Mouse (Mus musculus) embryonic facial prominence, embryonic 12.5 days (tissue): ENCODE measurements around the gene Pcnx2. TPM values are rescaled to one million over a fixed set of nuclear protein-coding genes. Genes with fewer than 3 reads are reported as not detected.
A peak's percentile ranks its signal among the peaks of the same experiment; 100 is the strongest.

Source experiments
- ATAC-seq: fragments of 200-750 bp; cut with Nextera tagmentation; 2 replicates; pipeline ENCODE4 v1.8.0; 2017; ENCODE audit not compliant: insufficient number of reproducible peaks, insufficient read depth, low FRiP score, low TSS enrichment
- H3K27ac ChIP-seq: fragments of 300-500 bp; sonication (generic); 2 replicates; pipeline ENCODE4 v1.5.1; 2016; ENCODE audit warnings: mild to moderate bottlenecking
- H3K27me3 ChIP-seq: fragments of 300-500 bp; sonication (generic); 2 replicates; pipeline ENCODE4 v1.6.1; 2016; ENCODE audit warnings: mild to moderate bottlenecking, moderate library complexity
- H3K36me3 ChIP-seq: fragments of 300-500 bp; sonication (generic); 2 replicates; pipeline ENCODE4 v1.6.1; 2016; ENCODE audit warnings: mild to moderate bottlenecking
- H3K4me1 ChIP-seq: fragments of 300-500 bp; sonication (generic); 2 replicates; pipeline ENCODE4 v1.6.1; 2016
- H3K4me2 ChIP-seq: fragments of 300-500 bp; sonication (generic); replicated peaks from 2 replicates; pipeline ENCODE4 v1.6.1; 2016; ENCODE audit warnings: mild to moderate bottlenecking, moderate library complexity
- H3K4me3 ChIP-seq: fragments of 300-500 bp; sonication (generic); 2 replicates; pipeline ENCODE4 v1.5.1; 2016; ENCODE audit warnings: mild to moderate bottlenecking
- H3K9ac ChIP-seq: fragments of 300-500 bp; sonication (generic); 2 replicates; pipeline ENCODE4 v1.6.1; 2016; ENCODE audit warnings: mild to moderate bottlenecking, moderate library complexity
- H3K9me3 ChIP-seq: fragments of 300-500 bp; sonication (generic); 2 replicates; pipeline ENCODE4 v1.6.1; 2016; ENCODE audit warnings: mild to moderate bottlenecking, moderate library complexity
- WGBS: fragments of 180-500 bp; shearing (Covaris S2); methylation state at CpG from one replicate; pipeline ENCODE4 v1.1.7; 2016; 5-methylcytosine and 5-hydroxymethylcytosine counted together
- polyA plus RNA-seq: library from polyadenylated mRNA; unstranded; fragments of >200 nt; fragmentation: Nextera tagmentation; extraction: Ambion mirVana; gene quantifications from 2 replicates; pipeline ENCODE4 v1.2.1, GENCODE M21; 2016

Gene Pcnx2
- polyA plus RNA-seq = 0.29 and 0.31 TPM in 2 replicates

GRCm38 (mm10) chr8:125897868-125898788 is at the start of gene Pcnx2:
Gene Pcnx2, minus strand, starts transcription at chr8:125898317.
- 7% methylated on average over 44 of the region's 44 CpGs for WGBS
- Histone ChIP-seq H3K4me1 (peaks cover 12% of the 10 kb centered on the region), H3K9ac (no peak within 1 kb of the TSS), H3K27me3 (peaks cover 34% of the 10 kb centered on the region), H3K9me3 (no peaks in the 10 kb centered on the region), H3K4me2 (peak within 1 kb of the TSS; percentile 45), H3K27ac (no peak within 1 kb of the TSS), H3K36me3 (no peaks in the 10 kb centered on the region), H3K4me3 (peak within 1 kb of the TSS; percentile 25)
- 0 out of 2 replicates have a peak, but pooled peaks have one; percentile 32 for ATAC-seq

- Histone ChIP-seq H3K36me3 (no peaks in the 10 kb centered on the region), H3K4me2 (no peak overlapping the region), H3K9ac (no peak overlapping the region), H3K27me3 (no peaks in the 10 kb centered on the region), H3K27ac (no peak overlapping the region), H3K4me1 (no peaks in the 10 kb centered on the region), H3K9me3 (no peaks in the 10 kb centered on the region), H3K4me3 (no peak overlapping the region)
- WGBS = 77% methylated on average over 4 of the region's 4 CpGs
- no peak for ATAC-seq
Observed at GRCm38 (mm10) chr8:125944511-125944910, 46.4 kb upstream of the Pcnx2 start.

GRCm38 (mm10) chr8:125935649-125936048 is 37.5 kb upstream of the Pcnx2 start:
- Histone ChIP-seq H3K27ac (no peak overlapping the region), H3K36me3 (no peaks in the 10 kb centered on the region), H3K9me3 (no peaks in the 10 kb centered on the region), H3K9ac (no peak overlapping the region), H3K4me1 (no peaks in the 10 kb centered on the region), H3K27me3 (no peaks in the 10 kb centered on the region), H3K4me2 (no peak overlapping the region), H3K4me3 (no peak overlapping the region)
- ATAC-seq = no peak
- 47% methylated on average over 9 of the region's 9 CpGs for WGBS

- no peak overlapping the region for H3K4me2 ChIP-seq
- H3K4me3 ChIP-seq = no peak overlapping the region
- no peak for ATAC-seq
- no peaks in the 10 kb centered on the region for H3K36me3 ChIP-seq
- no peaks in the 10 kb centered on the region for H3K9me3 ChIP-seq
- H3K4me1 ChIP-seq = no peaks in the 10 kb centered on the region
- H3K27ac ChIP-seq = no peak overlapping the region
- no peaks in the 10 kb centered on the region for H3K27me3 ChIP-seq
- H3K9ac ChIP-seq = no peak overlapping the region
- 92% methylated on average over 6 of the region's 6 CpGs for WGBS
Observed at GRCm38 (mm10) chr8:125931822-125932221, 33.7 kb upstream of the Pcnx2 start.

GRCm38 (mm10) chr8:125930276-125931046 is 32.3 kb upstream of the Pcnx2 start:
- H3K9me3 ChIP-seq = no peaks in the 10 kb centered on the region
- no peak overlapping the region for H3K27ac ChIP-seq
- ATAC-seq = no peak
- WGBS = 83% methylated on average over 11 of the region's 11 CpGs
- no peaks in the 10 kb centered on the region for H3K4me1 ChIP-seq
- no peak overlapping the region for H3K4me2 ChIP-seq
- no peak overlapping the region for H3K9ac ChIP-seq
- no peaks in the 10 kb centered on the region for H3K27me3 ChIP-seq
- H3K36me3 ChIP-seq = no peaks in the 10 kb centered on the region
- H3K4me3 ChIP-seq = no peak overlapping the region

GRCm38 (mm10) chr8:125926636-125927035 is 28.5 kb upstream of the Pcnx2 start:
- Histone ChIP-seq H3K4me2 (no peak overlapping the region), H3K27me3 (no peaks in the 10 kb centered on the region), H3K4me3 (no peak overlapping the region), H3K4me1 (no peaks in the 10 kb centered on the region), H3K9me3 (no peaks in the 10 kb centered on the region), H3K36me3 (no peaks in the 10 kb centered on the region), H3K27ac (no peak overlapping the region), H3K9ac (no peak overlapping the region)
- WGBS = 83% methylated on average over 4 of the region's 4 CpGs
- no peak for ATAC-seq

GRCm38 (mm10) chr8:125922333-125922732 is 24.2 kb upstream of the Pcnx2 start:
- H3K27me3 ChIP-seq = no peaks in the 10 kb centered on the region
- WGBS = 74% methylated on average over 3 of the region's 3 CpGs
- peaks cover 7% of the 10 kb centered on the region; the same call in 1 of the 2 replicates for H3K4me1 ChIP-seq
- no peak overlapping the region for H3K27ac ChIP-seq
- no peak overlapping the region for H3K4me2 ChIP-seq
- no peaks in the 10 kb centered on the region for H3K36me3 ChIP-seq
- no peak overlapping the region for H3K9ac ChIP-seq
- H3K9me3 ChIP-seq = no peaks in the 10 kb centered on the region
- no peak for ATAC-seq
- no peak overlapping the region for H3K4me3 ChIP-seq

GRCm38 (mm10) chr8:125920761-125921160 is 22.6 kb upstream of the Pcnx2 start:
- Histone ChIP-seq H3K9me3 (no peaks in the 10 kb centered on the region), H3K36me3 (no peaks in the 10 kb centered on the region), H3K4me2 (no peak overlapping the region), H3K4me3 (no peak overlapping the region), H3K27me3 (no peaks in the 10 kb centered on the region), H3K4me1 (peaks cover 7% of the 10 kb centered on the region; the same call in 1 of the 2 replicates), H3K9ac (no peak overlapping the region), H3K27ac (no peak overlapping the region)
- 64% methylated on average over 9 of the region's 9 CpGs for WGBS
- ATAC-seq = no peak

- 67% methylated on average over 10 of the region's 10 CpGs for WGBS
- H3K9me3 ChIP-seq = no peaks in the 10 kb centered on the region
- no peak overlapping the region for H3K4me2 ChIP-seq
- H3K27ac ChIP-seq = no peak overlapping the region
- no peak overlapping the region for H3K4me3 ChIP-seq
- ATAC-seq = no peak
- no peaks in the 10 kb centered on the region for H3K36me3 ChIP-seq
- H3K27me3 ChIP-seq = 0 out of 2 replicates have a peak, but pooled peaks cover 2% of the 10 kb centered on the region
- peaks cover 7% of the 10 kb centered on the region; the same call in 1 of the 2 replicates for H3K4me1 ChIP-seq
- H3K9ac ChIP-seq = no peak overlapping the region
Observed at GRCm38 (mm10) chr8:125920281-125920680, 22.2 kb upstream of the Pcnx2 start.

GRCm38 (mm10) chr8:125919560-125919959 is 21.4 kb upstream of the Pcnx2 start:
- Histone ChIP-seq H3K4me1 (peaks cover 7% of the 10 kb centered on the region; the same call in 1 of the 2 replicates), H3K27ac (no peak overlapping the region), H3K27me3 (0 out of 2 replicates have a peak, but pooled peaks cover 7% of the 10 kb centered on the region), H3K9me3 (no peaks in the 10 kb centered on the region), H3K4me3 (no peak overlapping the region), H3K4me2 (no peak overlapping the region), H3K9ac (no peak overlapping the region), H3K36me3 (no peaks in the 10 kb centered on the region)
- no peak for ATAC-seq
- 60% methylated on average over 8 of the region's 8 CpGs for WGBS

GRCm38 (mm10) chr8:125918719-125919118 is 20.6 kb upstream of the Pcnx2 start:
- no peak overlapping the region for H3K27ac ChIP-seq
- ATAC-seq = no peak
- H3K9me3 ChIP-seq = no peaks in the 10 kb centered on the region
- H3K4me2 ChIP-seq = no peak overlapping the region
- no peaks in the 10 kb centered on the region for H3K36me3 ChIP-seq
- H3K27me3 ChIP-seq = 0 out of 2 replicates have a peak, but pooled peaks cover 7% of the 10 kb centered on the region
- 80% methylated on average over 2 of the region's 2 CpGs for WGBS
- no peak overlapping the region for H3K9ac ChIP-seq
- peaks cover 7% of the 10 kb centered on the region; the same call in 1 of the 2 replicates for H3K4me1 ChIP-seq
- no peak overlapping the region for H3K4me3 ChIP-seq
